8 mouse cellular contexts compared by ENCODE assay signal in the genomic region with DNA sequence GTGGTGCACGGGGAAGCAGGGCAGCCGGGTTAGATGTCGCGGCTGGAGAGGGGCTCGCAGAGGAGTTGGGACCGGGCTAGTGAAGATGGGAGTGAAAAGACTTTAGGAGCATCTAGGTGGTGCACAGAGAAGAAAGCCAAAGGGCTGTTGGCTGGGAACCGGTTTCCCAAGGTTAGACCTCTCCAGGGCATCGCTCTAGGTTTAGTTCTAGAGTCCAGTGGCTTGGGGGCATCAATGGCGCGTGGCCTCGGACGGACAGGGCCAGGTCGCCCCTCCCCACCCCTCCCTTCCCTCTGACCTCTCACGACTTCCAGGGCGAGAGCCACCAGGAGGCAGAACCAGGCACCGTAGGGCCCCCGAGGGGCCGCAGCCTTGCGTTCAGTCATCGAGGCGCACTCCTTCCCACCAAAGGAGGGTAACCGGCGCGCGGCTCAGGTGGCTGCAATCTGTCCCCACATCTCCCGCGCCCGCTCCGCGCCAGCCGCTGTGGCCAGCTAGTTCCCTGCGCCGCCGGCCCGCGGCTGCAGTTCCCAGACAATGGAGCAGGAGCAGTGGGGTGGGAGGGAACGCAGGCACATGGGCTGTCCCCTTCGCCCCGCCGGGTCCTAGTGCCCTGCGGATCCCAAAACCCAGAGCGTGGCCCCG. TPM values are rescaled to one million over a fixed set of nuclear protein-coding genes. Genes with fewer than 3 reads are reported as not detected.
DNase-seq lines count a peak whose midpoint lies in the region; ATAC-seq and TF ChIP-seq lines count a peak whose summit lies in the region.

No protein-coding gene starts in this region.

- no peaks in the 10 kb centered on the region for H3K36me3 ChIP-seq in ES-Bruce4 (ENCODE audit: control insufficient read depth, insufficient read depth, low read length, poor library complexity, severe bottlenecking)
- H3K36me3 ChIP-seq in forebrain, postnatal 0 days (ENCODE audit: insufficient read depth): peaks cover 63% of the 10 kb centered on the region
- H3K36me3 ChIP-seq in liver, embryonic 15.5 days (replicated peaks): peaks cover 12% of the 10 kb centered on the region
- peaks cover 63% of the 10 kb centered on the region for H3K36me3 ChIP-seq in neural tube, embryonic 13.5 days

- WGBS in forebrain, postnatal 0 days: 2% methylated on average over 39 of the region's 43 CpGs
- WGBS in liver, embryonic 15.5 days (ENCODE audit: insufficient replicate concordance): under 1% methylated on average over 43 of the region's 43 CpGs
- 0% methylated on average over 40 of the region's 43 CpGs for WGBS in neural tube, embryonic 13.5 days

- H3K4me2 ChIP-seq in forebrain, postnatal 0 days (ENCODE audit: low read depth): peak overlapping the region; percentile 79
- H3K4me2 ChIP-seq in liver, embryonic 15.5 days: peak overlapping the region; percentile 62
- peak overlapping the region; percentile 90 for H3K4me2 ChIP-seq in neural tube, embryonic 13.5 days

- no peaks in the 10 kb centered on the region for H3K27me3 ChIP-seq in ES-Bruce4 (ENCODE audit: control insufficient read depth, insufficient read depth, low read length, poor library complexity, severe bottlenecking)
- H3K27me3 ChIP-seq in forebrain, postnatal 0 days (ENCODE audit: insufficient read depth, low read length): no peaks in the 10 kb centered on the region
- peaks cover 35% of the 10 kb centered on the region for H3K27me3 ChIP-seq in liver, embryonic 15.5 days
- H3K27me3 ChIP-seq in neural tube, embryonic 13.5 days: no peaks in the 10 kb centered on the region

- H3K9ac ChIP-seq in ES-Bruce4 (ENCODE audit: low read depth, poor library complexity, severe bottlenecking): peak overlapping the region; percentile 62
- H3K9ac ChIP-seq in forebrain, postnatal 0 days: peak overlapping the region; percentile 99
- peak overlapping the region; percentile 21; the same call in 1 of the 2 replicates for H3K9ac ChIP-seq in liver, embryonic 15.5 days
- peak overlapping the region; percentile 96 for H3K9ac ChIP-seq in neural tube, embryonic 13.5 days

- peak overlapping the region; percentile 69 for H3K4me3 ChIP-seq in ES-Bruce4 (ENCODE audit: low read depth, low read length)
- peak overlapping the region; percentile 91 for H3K4me3 ChIP-seq in forebrain, postnatal 0 days (ENCODE audit: low read depth, low read length)
- H3K4me3 ChIP-seq in liver, embryonic 15.5 days (replicated peaks): peak overlapping the region; percentile 50
- H3K4me3 ChIP-seq in neural tube, embryonic 13.5 days: peak overlapping the region; percentile 88

- no peak for TF ChIP-seq EP300 in ES-Bruce4 (IDR thresholded peaks at IDR 0.05; ENCODE audit: insufficient read depth, low read depth, low read length)

- H3K27ac ChIP-seq in ES-Bruce4 (ENCODE audit: insufficient read depth, low read length): no peak overlapping the region
- H3K27ac ChIP-seq in forebrain, postnatal 0 days (ENCODE audit: low read depth, low read length): peak overlapping the region; percentile 93
- no peak overlapping the region for H3K27ac ChIP-seq in liver, embryonic 15.5 days (replicated peaks)
- H3K27ac ChIP-seq in neural tube, embryonic 13.5 days (replicated peaks): peak overlapping the region; percentile 95

- peak; percentile 96 for ATAC-seq in forebrain, postnatal 0 days
- peak; percentile 60 for ATAC-seq in liver, embryonic 15.5 days (ENCODE audit: insufficient read depth)
- ATAC-seq in neural tube, embryonic 13.5 days (ENCODE audit: low read depth): peak; percentile 95

- no peak for TF ChIP-seq CTCF in ES-Bruce4 (IDR thresholded peaks at IDR 0.05; ENCODE audit: low read depth, low read length)
- TF ChIP-seq CTCF in forebrain, postnatal 0 days (IDR thresholded peaks at IDR 0.05; ENCODE audit: low read depth): no peak

- TF ChIP-seq POLR2A in ES-Bruce4 (IDR thresholded peaks at IDR 0.05; ENCODE audit: insufficient read depth, low read length): peak; percentile 55

- no peaks in the 10 kb centered on the region for H3K4me1 ChIP-seq in ES-Bruce4 (ENCODE audit: control insufficient read depth, insufficient read depth, low read length)
- H3K4me1 ChIP-seq in forebrain, postnatal 0 days (ENCODE audit: insufficient read depth): peaks cover 16% of the 10 kb centered on the region; the same call in 1 of the 2 replicates
- no peaks in the 10 kb centered on the region; the same call in none of the 2 replicates for H3K4me1 ChIP-seq in liver, embryonic 15.5 days (replicated peaks)
- peaks cover 34% of the 10 kb centered on the region for H3K4me1 ChIP-seq in neural tube, embryonic 13.5 days (replicated peaks)

- no peaks in the 10 kb centered on the region for H3K9me3 ChIP-seq in ES-Bruce4 (replicated peaks; ENCODE audit: control insufficient read depth, insufficient read depth, low read length, poor library complexity, severe bottlenecking)
- H3K9me3 ChIP-seq in forebrain, postnatal 0 days (ENCODE audit: low read length): no peaks in the 10 kb centered on the region
- no peaks in the 10 kb centered on the region for H3K9me3 ChIP-seq in liver, embryonic 15.5 days (replicated peaks)
- no peaks in the 10 kb centered on the region for H3K9me3 ChIP-seq in neural tube, embryonic 13.5 days

- intact Hi-C loops in heart, postnatal 25 days (cut with DNase I): no loop called here

- peak; percentile 91 for DNase-seq in cerebellum, adult 11-12 months
- peak; percentile 88 for DNase-seq in forebrain, postnatal 0 days
- peak; percentile 55 for DNase-seq in heart, postnatal 25 days (ENCODE audit: low spot score)
- DNase-seq in layer of hippocampus, adult 11-12 months (ENCODE audit: low spot score): peak; percentile 85
- DNase-seq in thymus, postnatal 25 days: peak; percentile 40

RNA-seq across cellular contexts. Expression of a gene that starts 0.4 kb away (rescaled TPM):
- 16.5 and 17.2 TPM in 2 replicates for polyA plus RNA-seq in ES-Bruce4 (2011; ENCODE audit: insufficient read depth, insufficient read length, low read depth, missing spikeins)
- total RNA-seq in forebrain, postnatal 0 days (2014; rRNA removed): 323 and 362 TPM in 2 replicates
- polyA plus RNA-seq in forebrain, postnatal 0 days (2015; fragmentation: Nextera tagmentation; extraction: Ambion mirVana): 180 and 184 TPM in 2 replicates
- 10 to 100 TPM; 15.6 to 17.9 TPM for total RNA-seq in heart, postnatal 25 days (2021)
- 2.8 and 3.5 TPM in 2 replicates for polyA plus RNA-seq in liver, embryonic 15.5 days (2015; fragmentation: Nextera tagmentation; extraction: Ambion mirVana)
- polyA plus RNA-seq in neural tube, embryonic 13.5 days (2015; fragmentation: Nextera tagmentation; extraction: Ambion mirVana): 154 and 169 TPM in 2 replicates

RNA-seq across cellular contexts. Expression of a gene that starts 12.4 kb away (rescaled TPM):
- 16.3 and 20.1 TPM in 2 replicates for polyA plus RNA-seq in ES-Bruce4 (2011; ENCODE audit: insufficient read depth, insufficient read length, low read depth, missing spikeins)
- 22.2 and 25.5 TPM in 2 replicates for total RNA-seq in forebrain, postnatal 0 days (2014; rRNA removed)
- 33.7 and 38.8 TPM in 2 replicates for polyA plus RNA-seq in forebrain, postnatal 0 days (2015; fragmentation: Nextera tagmentation; extraction: Ambion mirVana)
- 10 to 100 TPM; 82.8 to 87.8 TPM for total RNA-seq in heart, postnatal 25 days (2021)
- 20.0 and 20.6 TPM in 2 replicates for polyA plus RNA-seq in liver, embryonic 15.5 days (2015; fragmentation: Nextera tagmentation; extraction: Ambion mirVana)
- polyA plus RNA-seq in neural tube, embryonic 13.5 days (2015; fragmentation: Nextera tagmentation; extraction: Ambion mirVana): 39.5 and 41.9 TPM in 2 replicates

RNA-seq across cellular contexts. Expression of a gene that starts 25.7 kb away (rescaled TPM):
- polyA plus RNA-seq in ES-Bruce4 (2011; ENCODE audit: insufficient read depth, insufficient read length, low read depth, missing spikeins): 131 and 148 TPM in 2 replicates
- total RNA-seq in forebrain, postnatal 0 days (2014; rRNA removed): 243 and 271 TPM in 2 replicates
- 35.6 and 36.9 TPM in 2 replicates for polyA plus RNA-seq in forebrain, postnatal 0 days (2015; fragmentation: Nextera tagmentation; extraction: Ambion mirVana)
- total RNA-seq in heart, postnatal 25 days (2021): 100 to 1,000 TPM; 213 to 229 TPM
- 13.6 and 14.5 TPM in 2 replicates for polyA plus RNA-seq in liver, embryonic 15.5 days (2015; fragmentation: Nextera tagmentation; extraction: Ambion mirVana)
- polyA plus RNA-seq in neural tube, embryonic 13.5 days (2015; fragmentation: Nextera tagmentation; extraction: Ambion mirVana): 37.3 and 41.7 TPM in 2 replicates

RNA-seq across cellular contexts. Expression of a gene that starts 29.8 kb away (rescaled TPM):
- polyA plus RNA-seq in ES-Bruce4 (2011; ENCODE audit: insufficient read depth, insufficient read length, low read depth, missing spikeins): not detected in 2 replicates
- 0.62 and 0.90 TPM in 2 replicates for total RNA-seq in forebrain, postnatal 0 days (2014; rRNA removed)
- 0.26 and 0.42 TPM in 2 replicates for polyA plus RNA-seq in forebrain, postnatal 0 days (2015; fragmentation: Nextera tagmentation; extraction: Ambion mirVana)
- 1 to 10 TPM; 2.1 to 2.2 TPM for total RNA-seq in heart, postnatal 25 days (2021)
- polyA plus RNA-seq in liver, embryonic 15.5 days (2015; fragmentation: Nextera tagmentation; extraction: Ambion mirVana): 1.2 and 1.7 TPM in 2 replicates
- 0.12 and 0.33 TPM in 2 replicates for polyA plus RNA-seq in neural tube, embryonic 13.5 days (2015; fragmentation: Nextera tagmentation; extraction: Ambion mirVana)

RNA-seq across cellular contexts. Expression of a gene that starts 39.5 kb away (rescaled TPM):
- polyA plus RNA-seq in ES-Bruce4 (2011; ENCODE audit: insufficient read depth, insufficient read length, low read depth, missing spikeins): not detected in 2 replicates
- not detected in 2 replicates for total RNA-seq in forebrain, postnatal 0 days (2014; rRNA removed)
- polyA plus RNA-seq in forebrain, postnatal 0 days (2015; fragmentation: Nextera tagmentation; extraction: Ambion mirVana): 0.05 TPM in 1 of 2 replicates, not detected in the other
- total RNA-seq in heart, postnatal 25 days (2021): under 1 TPM; 0.16 to 0.36 TPM
- polyA plus RNA-seq in liver, embryonic 15.5 days (2015; fragmentation: Nextera tagmentation; extraction: Ambion mirVana): 0.05 TPM in 1 of 2 replicates, not detected in the other
- not detected in 2 replicates for polyA plus RNA-seq in neural tube, embryonic 13.5 days (2015; fragmentation: Nextera tagmentation; extraction: Ambion mirVana)

Comparison
In these comparisons a context has a peak if more than half of its experiments do, and no peak if none do; other contexts are left out.
1. H3K27ac ChIP-seq: peak in forebrain, postnatal 0 days (single experiment) and neural tube, embryonic 13.5 days (single experiment); none in ES-Bruce4 (single experiment) and liver, embryonic 15.5 days (single experiment).
2. H3K9ac ChIP-seq: peak in every context shown above with its lines; median percentile 99 in forebrain, postnatal 0 days; 96 in neural tube, embryonic 13.5 days; 62 in ES-Bruce4; 21 in liver, embryonic 15.5 days.
3. DNase-seq: peak in every context shown above with its lines; median percentile 91 in cerebellum, adult 11-12 months; 88 in forebrain, postnatal 0 days; 85 in layer of hippocampus, adult 11-12 months; 55 in heart, postnatal 25 days; 40 in thymus, postnatal 25 days.
4. Peak in every context shown above with its lines, with median percentiles within 50 percentile points of each other: H3K4me3 ChIP-seq, ATAC-seq and H3K4me2 ChIP-seq.